Mouse (Mus musculus) 416B (cell line): ENCODE results near the gene Triobp.

ENCODE experiments used
- DNase-seq: peaks from one replicate; pipeline ENCODE4 v3.0.0; 2011; ENCODE audit warnings: low read depth

The Triobp gene

GRCm38 (mm10) chr15:79001559-79001958, 54.0 kb downstream of the Triobp start:
- no peak for DNase-seq

GRCm38 (mm10) chr15:79002036-79002435, 54.5 kb downstream of the Triobp start:
- DNase-seq: no peak

- DNase-seq: no peak
Measured at GRCm38 (mm10) chr15:79003079-79003478, 55.6 kb downstream of the Triobp start.

GRCm38 (mm10) chr15:79005581-79005980, 58.1 kb downstream of the Triobp start:
- DNase-seq: no peak

GRCm38 (mm10) chr15:79006638-79007037, 59.1 kb downstream of the Triobp start:
- DNase-seq: peak; percentile 36

GRCm38 (mm10) chr15:79007059-79007458, 59.5 kb downstream of the Triobp start:
- DNase-seq: no peak

- DNase-seq: peak; percentile 17
Measured at GRCm38 (mm10) chr15:79007836-79008235, 60.3 kb downstream of the Triobp start.

GRCm38 (mm10) chr15:79009734-79010133, 62.2 kb downstream of the Triobp start:
- DNase-seq: no peak

- DNase-seq: no peak
Measured at GRCm38 (mm10) chr15:79011550-79011949, 64.0 kb downstream of the Triobp start.

GRCm38 (mm10) chr15:79013382-79013781, 65.9 kb downstream of the Triobp start:
- DNase-seq: no peak

- DNase-seq: no peak
Measured at GRCm38 (mm10) chr15:79018191-79018590, 70.7 kb downstream of the Triobp start.

GRCm38 (mm10) chr15:79018886-79019285, 71.4 kb downstream of the Triobp start:
- no peak for DNase-seq

- no peak for DNase-seq
Measured at GRCm38 (mm10) chr15:79022671-79023230, 75.2 kb downstream of the Triobp start.

- DNase-seq: no peak
Measured at GRCm38 (mm10) chr15:79023366-79023765, 75.8 kb downstream of the Triobp start.

GRCm38 (mm10) chr15:79025687-79026308, 78.3 kb downstream of the Triobp start:
- DNase-seq: no peak

GRCm38 (mm10) chr15:79026511-79027290, 79.2 kb downstream of the Triobp start:
- DNase-seq: no peak

- DNase-seq: peak; percentile 31
Measured at GRCm38 (mm10) chr15:79027291-79028205, 80.0 kb downstream of the Triobp start.

- DNase-seq: peak; percentile 79
Measured at GRCm38 (mm10) chr15:79028237-79028738, 80.8 kb downstream of the Triobp start, which contains the start of gene H1f0. TSS of gene H1f0 (plus strand) at chr15:79028450.

- DNase-seq: no peak
Measured at GRCm38 (mm10) chr15:79028823-79029484, 81.4 kb downstream of the Triobp start.

- no peak for DNase-seq
Measured at GRCm38 (mm10) chr15:79029519-79030241, 82.2 kb downstream of the Triobp start.
